Mouse (Mus musculus): Measurements from ENCODE around the gene Fgfr2. TPM values are rescaled to one million over a fixed set of nuclear protein-coding genes. Genes with fewer than 3 reads are reported as not detected.

The Fgfr2 gene
- total RNA-seq (2012; rRNA removed), result 37.5 and 44.3 TPM in 2 replicates

- Histone ChIP-seq H3K9ac (ENCODE audit: insufficient read depth, low read depth, low read length, poor library complexity, severe bottlenecking) (peak within 1 kb of the TSS; percentile 98), H3K9me3 (ENCODE audit: control insufficient read depth, insufficient read depth, low read depth, low read length) (no peaks in the 10 kb centered on the region), H3K4me3 (ENCODE audit: insufficient read depth in 1 of 2, low read depth in 1 of 2, low read length in 2 of 2, poor library complexity in 1 of 2, severe bottlenecking in 1 of 2) (peak within 1 kb of the TSS; percentile 95 to 99), H3K27ac (ENCODE audit: insufficient read depth, low read depth, low read length, poor library complexity, severe bottlenecking) (peak within 1 kb of the TSS; percentile 98), H3K4me1 (ENCODE audit: control insufficient read depth in 2 of 2, insufficient read depth in 2 of 2, low read length in 2 of 2, poor library complexity in 1 of 2) (peaks cover 9 to 13% of the 10 kb centered on the region in 2 experiments), H3K36me3 (ENCODE audit: control insufficient read depth, insufficient read depth, low read length, poor library complexity, severe bottlenecking) (peaks cover 3% of the 10 kb centered on the region; the same call in 1 of the 2 replicates)
- no peak for TF ChIP-seq CHD2 (IDR thresholded peaks at IDR 0.05; ENCODE audit: low read depth, low read length)
- TF ChIP-seq ZC3H11A (IDR thresholded peaks at IDR 0.05; ENCODE audit: borderline replicate concordance, low read depth, low read length), result no peak
- TF ChIP-seq ZNF384 (IDR thresholded peaks at IDR 0.05; ENCODE audit: low read depth, low read length), result peak; percentile 95
- 0 out of 2 replicates have a peak, but pooled peaks have one; percentile 12 for TF ChIP-seq MAFK (IDR thresholded peaks at IDR 0.05; ENCODE audit: insufficient read depth, low read depth, low read length)
- no peak; the same call in 1 of the 2 replicates for TF ChIP-seq HCFC1 (IDR thresholded peaks at IDR 0.05; ENCODE audit: borderline replicate concordance, insufficient read depth, low read length)
- in situ Hi-C loops (cut with MboI; ENCODE audit: low sequenced_read_pairs in 2 of 2, unreplicated experiment in 2 of 2), result no loop called here
- peak; percentile 85 for DNase-seq (ENCODE audit: low read depth, low spot score)
Observed at GRCm38 (mm10) chr7:133123244-133123998, at the start of gene Fgfr2. TSS of gene Fgfr2 (minus strand) at chr7:133123350.

- TF ChIP-seq HCFC1 (IDR thresholded peaks at IDR 0.05; ENCODE audit: borderline replicate concordance, insufficient read depth, low read length) (no peak), MAFK (IDR thresholded peaks at IDR 0.05; ENCODE audit: insufficient read depth, low read depth, low read length) (no peak), CHD2 (IDR thresholded peaks at IDR 0.05; ENCODE audit: low read depth, low read length) (no peak), ZNF384 (IDR thresholded peaks at IDR 0.05; ENCODE audit: low read depth, low read length) (no peak), ZC3H11A (IDR thresholded peaks at IDR 0.05; ENCODE audit: borderline replicate concordance, low read depth, low read length) (no peak)
- no peak for DNase-seq (ENCODE audit: low read depth, low spot score)
- H3K4me3 ChIP-seq (ENCODE audit: insufficient read depth in 1 of 2, low read depth in 1 of 2, low read length in 2 of 2, poor library complexity in 1 of 2, severe bottlenecking in 1 of 2), result no peak overlapping the region
- H3K4me1 ChIP-seq (ENCODE audit: control insufficient read depth in 2 of 2, insufficient read depth in 2 of 2, low read length in 2 of 2, poor library complexity in 1 of 2), result no peaks in the 10 kb centered on the region
- no peaks in the 10 kb centered on the region for H3K36me3 ChIP-seq (ENCODE audit: control insufficient read depth, insufficient read depth, low read length, poor library complexity, severe bottlenecking)
- no peaks in the 10 kb centered on the region for H3K9me3 ChIP-seq (ENCODE audit: control insufficient read depth, insufficient read depth, low read depth, low read length)
- H3K27ac ChIP-seq (ENCODE audit: insufficient read depth, low read depth, low read length, poor library complexity, severe bottlenecking), result no peak overlapping the region
- H3K9ac ChIP-seq (ENCODE audit: insufficient read depth, low read depth, low read length, poor library complexity, severe bottlenecking), result no peak overlapping the region
- in situ Hi-C loops (cut with MboI; ENCODE audit: low sequenced_read_pairs in 2 of 2, unreplicated experiment in 2 of 2), result no loop called here
Observed at GRCm38 (mm10) chr7:133171403-133172032, 48.4 kb upstream of the Fgfr2 start.

- TF ChIP-seq ZNF384 (IDR thresholded peaks at IDR 0.05; ENCODE audit: low read depth, low read length) (no peak), MAFK (IDR thresholded peaks at IDR 0.05; ENCODE audit: insufficient read depth, low read depth, low read length) (no peak), CHD2 (IDR thresholded peaks at IDR 0.05; ENCODE audit: low read depth, low read length) (no peak), HCFC1 (IDR thresholded peaks at IDR 0.05; ENCODE audit: borderline replicate concordance, insufficient read depth, low read length) (no peak), ZC3H11A (IDR thresholded peaks at IDR 0.05; ENCODE audit: borderline replicate concordance, low read depth, low read length) (no peak)
- no peaks in the 10 kb centered on the region for H3K36me3 ChIP-seq (ENCODE audit: control insufficient read depth, insufficient read depth, low read length, poor library complexity, severe bottlenecking)
- H3K9ac ChIP-seq (ENCODE audit: insufficient read depth, low read depth, low read length, poor library complexity, severe bottlenecking), result no peak overlapping the region
- no peak overlapping the region for H3K27ac ChIP-seq (ENCODE audit: insufficient read depth, low read depth, low read length, poor library complexity, severe bottlenecking)
- in situ Hi-C loops (cut with MboI; ENCODE audit: low sequenced_read_pairs in 2 of 2, unreplicated experiment in 2 of 2), result no loop called here
- no peak for DNase-seq (ENCODE audit: low read depth, low spot score)
- no peak overlapping the region for H3K4me3 ChIP-seq (ENCODE audit: insufficient read depth in 1 of 2, low read depth in 1 of 2, low read length in 2 of 2, poor library complexity in 1 of 2, severe bottlenecking in 1 of 2)
- no peaks in the 10 kb centered on the region for H3K9me3 ChIP-seq (ENCODE audit: control insufficient read depth, insufficient read depth, low read depth, low read length)
- no peaks in the 10 kb centered on the region for H3K4me1 ChIP-seq (ENCODE audit: control insufficient read depth in 2 of 2, insufficient read depth in 2 of 2, low read length in 2 of 2, poor library complexity in 1 of 2)
Observed at GRCm38 (mm10) chr7:133168928-133169327, 45.8 kb upstream of the Fgfr2 start.

- in situ Hi-C loops (cut with MboI; ENCODE audit: low sequenced_read_pairs in 2 of 2, unreplicated experiment in 2 of 2), result no loop called here
- Histone ChIP-seq H3K9ac (ENCODE audit: insufficient read depth, low read depth, low read length, poor library complexity, severe bottlenecking) (no peak overlapping the region), H3K27ac (ENCODE audit: insufficient read depth, low read depth, low read length, poor library complexity, severe bottlenecking) (no peak overlapping the region), H3K36me3 (ENCODE audit: control insufficient read depth, insufficient read depth, low read length, poor library complexity, severe bottlenecking) (no peaks in the 10 kb centered on the region), H3K4me3 (ENCODE audit: insufficient read depth in 1 of 2, low read depth in 1 of 2, low read length in 2 of 2, poor library complexity in 1 of 2, severe bottlenecking in 1 of 2) (no peak overlapping the region), H3K9me3 (ENCODE audit: control insufficient read depth, insufficient read depth, low read depth, low read length) (no peaks in the 10 kb centered on the region), H3K4me1 (ENCODE audit: control insufficient read depth in 2 of 2, insufficient read depth in 2 of 2, low read length in 2 of 2, poor library complexity in 1 of 2) (no peaks in the 10 kb centered on the region)
- DNase-seq (ENCODE audit: low read depth, low spot score), result no peak
- TF ChIP-seq MAFK (IDR thresholded peaks at IDR 0.05; ENCODE audit: insufficient read depth, low read depth, low read length) (no peak), ZC3H11A (IDR thresholded peaks at IDR 0.05; ENCODE audit: borderline replicate concordance, low read depth, low read length) (no peak), ZNF384 (IDR thresholded peaks at IDR 0.05; ENCODE audit: low read depth, low read length) (no peak), CHD2 (IDR thresholded peaks at IDR 0.05; ENCODE audit: low read depth, low read length) (no peak), HCFC1 (IDR thresholded peaks at IDR 0.05; ENCODE audit: borderline replicate concordance, insufficient read depth, low read length) (no peak)
Observed at GRCm38 (mm10) chr7:133167903-133168302, 44.8 kb upstream of the Fgfr2 start.
